Mouse (Mus musculus): ENCODE results near the gene Cpne7.

DNA sequence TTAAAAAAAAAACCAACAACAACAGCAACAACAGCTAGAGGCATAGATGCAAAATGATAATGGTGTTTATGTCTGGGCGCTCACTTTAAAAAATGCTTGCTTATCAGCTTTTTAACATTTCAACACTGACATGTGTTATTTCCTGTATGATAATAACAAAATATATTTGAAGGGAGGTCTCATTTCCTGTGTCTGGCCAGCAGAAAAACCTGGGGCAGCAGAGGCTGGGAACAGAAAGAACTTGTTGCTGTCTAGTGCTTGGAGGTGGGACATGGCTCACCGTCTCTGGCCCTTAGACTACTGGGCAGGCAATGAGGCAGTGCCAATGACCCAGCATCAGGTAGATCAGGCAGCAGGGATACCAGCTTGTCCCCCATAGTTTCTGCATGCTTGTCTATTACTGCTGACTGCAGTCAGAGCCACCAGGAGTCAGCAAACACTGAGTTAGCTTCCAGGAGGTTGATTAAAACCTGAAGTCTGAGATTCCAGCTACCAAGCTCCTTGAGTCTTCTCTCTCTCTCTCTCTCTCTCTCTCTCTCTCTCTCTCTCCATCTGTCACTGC lies 3.2 kb upstream of the Cpne7 start:
- TF ChIP-seq CTCF (IDR thresholded peaks at IDR 0.05; ENCODE audit: insufficient read depth, low read depth, low read length): no peak
- no peak for TF ChIP-seq POLR2A (IDR thresholded peaks at IDR 0.05; ENCODE audit: insufficient read depth, low read depth, low read length)
